Mouse (Mus musculus): ENCODE measurements around the gene Calu.
"Not testable (repeated sequence)": the region's sequence is repeated elsewhere in the genome, so short reads cannot be mapped to it uniquely, and the experiment has no call there.

Calu gene

GRCm38 (mm10) chr6:29363129-29363515, 15.3 kb downstream of the Calu start:
- DNase-seq: no peak

GRCm38 (mm10) chr6:29365277-29365676, 17.4 kb downstream of the Calu start:
- DNase-seq: no peak

- no peak for DNase-seq
Observed at GRCm38 (mm10) chr6:29377386-29377785, 29.5 kb downstream of the Calu start.

GRCm38 (mm10) chr6:29378678-29379077, 30.8 kb downstream of the Calu start:
- no peak for DNase-seq

GRCm38 (mm10) chr6:29379954-29380353, 32.1 kb downstream of the Calu start:
- no peak for DNase-seq

- DNase-seq: no peak
Observed at GRCm38 (mm10) chr6:29382442-29382841, 34.6 kb downstream of the Calu start.

- no peak for DNase-seq
Observed at GRCm38 (mm10) chr6:29388052-29388518, 40.2 kb downstream of the Calu start, which contains the start of gene Opn1sw. TSS of gene Opn1sw (minus strand) at chr6:29388468.

- DNase-seq: no peak
Observed at GRCm38 (mm10) chr6:29388606-29389080, 40.8 kb downstream of the Calu start.

GRCm38 (mm10) chr6:29389425-29389824, 41.6 kb downstream of the Calu start:
- no peak for DNase-seq

- not testable (repeated sequence) for DNase-seq
Observed at GRCm38 (mm10) chr6:29390500-29390899, 42.6 kb downstream of the Calu start.

- DNase-seq: not testable (repeated sequence)
Observed at GRCm38 (mm10) chr6:29391241-29391640, 43.4 kb downstream of the Calu start.

- no peak for DNase-seq
Observed at GRCm38 (mm10) chr6:29391802-29392201, 43.9 kb downstream of the Calu start.

- DNase-seq: no peak
Observed at GRCm38 (mm10) chr6:29394286-29394685, 46.4 kb downstream of the Calu start.

- DNase-seq: peak; percentile 29 to 32
Observed at GRCm38 (mm10) chr6:29395910-29396713, 48.2 kb downstream of the Calu start, which contains the start of gene Ccdc136. TSS of gene Ccdc136 (plus strand) at chr6:29396309.

- DNase-seq: no peak
Observed at GRCm38 (mm10) chr6:29396714-29397540, 49.1 kb downstream of the Calu start.

- DNase-seq: no peak
Observed at GRCm38 (mm10) chr6:29397575-29397974, 49.7 kb downstream of the Calu start.

- DNase-seq: no peak
Observed at GRCm38 (mm10) chr6:29399851-29400250, 52.0 kb downstream of the Calu start.

GRCm38 (mm10) chr6:29402693-29403342, 54.9 kb downstream of the Calu start:
- peak; percentile 18 to 27 for DNase-seq

- DNase-seq: no peak
Observed at GRCm38 (mm10) chr6:29406412-29406811, 58.5 kb downstream of the Calu start.

- no peak for DNase-seq
Observed at GRCm38 (mm10) chr6:29415446-29415845, 67.6 kb downstream of the Calu start.

- DNase-seq: no peak
Observed at GRCm38 (mm10) chr6:29420596-29420995, 72.7 kb downstream of the Calu start.

GRCm38 (mm10) chr6:29425118-29425517, 77.2 kb downstream of the Calu start:
- no peak for DNase-seq

- DNase-seq: no peak
Observed at GRCm38 (mm10) chr6:29426331-29426730, 78.5 kb downstream of the Calu start.

All from B cell, adult 2 months (primary cell).